In the genomic region with DNA sequence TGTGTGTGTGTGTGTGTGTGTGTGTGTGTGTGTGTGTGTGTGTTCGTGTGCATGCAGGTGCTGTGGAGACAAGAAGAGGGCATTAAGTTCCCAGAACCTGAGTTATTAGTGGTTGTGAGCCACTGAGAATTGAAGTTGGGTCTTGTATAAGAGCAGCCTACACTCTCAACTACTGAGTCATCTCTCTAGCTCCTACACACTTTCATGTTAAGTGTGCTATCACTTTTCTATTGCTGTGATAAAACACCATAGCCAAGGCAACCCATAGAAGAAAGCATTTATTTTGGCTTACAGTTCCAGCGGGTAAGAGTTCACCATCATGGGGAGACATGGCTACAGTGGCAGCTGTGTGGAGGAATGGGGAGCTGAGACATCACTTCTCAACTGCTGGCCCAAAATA, we compare ENCODE assay signal across 16 mouse cellular contexts.
DNase-seq lines count a peak whose midpoint lies in the region; ATAC-seq lines count a peak whose summit lies in the region.
"Had no signal": no experiment of that assay in that cellular context is flagged by ENCODE, and none has a peak within 500 bp of the region (broad histone marks: within the 10 kb centered on the region; RNA-seq: fewer than 3 reads in every experiment).

No protein-coding gene starts in this region.

- peak; percentile 50 for ATAC-seq in frontal cortex, adult (ENCODE audit: low TSS enrichment)
- ATAC-seq: forebrain, embryonic 14.5 days; forebrain, embryonic 16.5 days had no signal

- no peak for DNase-seq in frontal cortex, postnatal 25 days (ENCODE audit: low spot score in 2 of 2)
- DNase-seq in brain, adult 2 months (ENCODE audit: low read depth, low spot score), result peak; percentile 69
- peak; percentile 55 for DNase-seq in telencephalon, adult 2 months (ENCODE audit: low read depth, low spot score)
- no peak for DNase-seq in ovary, adult 18-20 months (ENCODE audit: low spot score)
- DNase-seq: adrenal gland, adult 2 months; adrenal gland, postnatal 10 days; adrenal gland, postnatal 25 days; B cell, adult 2 months; cerebellum, adult 11-12 months; cerebellum, adult 2 months; cerebellum, postnatal 10 days; cerebellum, postnatal 25 days; embryo, embryonic 11 days had no signal

Comparison
In these comparisons a context has a peak if more than half of its experiments do, and no peak if none do; other contexts are left out.
1. DNase-seq: peak in brain, adult 2 months (single experiment) and telencephalon, adult 2 months (single experiment); none in frontal cortex, postnatal 25 days (0 of 2) and ovary, adult 18-20 months (single experiment).